Mouse (Mus musculus) CH12.LX (cell line): ENCODE data around the gene Cadm2. TPM values are rescaled to one million over a fixed set of nuclear protein-coding genes. Genes with fewer than 3 reads are reported as not detected.

ENCODE experiments used
- DNase-seq: peaks from one replicate; pipeline ENCODE4 v3.0.0-alpha.2; 2013; ENCODE audit errors: extremely low read depth
- H3K27ac ChIP-seq: 2 replicates; pipeline ENCODE4 v1.5.1; 2012; ENCODE audit warnings: low read depth, mild to moderate bottlenecking, control low read depth, moderate library complexity; ENCODE audit not compliant: insufficient read depth
- H3K27me3 ChIP-seq: replicated peaks from 2 replicates; pipeline ENCODE3; 2012; ENCODE audit warnings: inconsistent platforms
- H3K36me3 ChIP-seq, 2 experiments: replicated peaks in 1 of 2; 2 replicates each; pipeline versions ENCODE3 to v1.6.1; 2012; ENCODE audit warnings: inconsistent platforms in 1 of 2, low read length in 1 of 2, mild to moderate bottlenecking in 1 of 2, mixed read lengths in 1 of 2, moderate library complexity in 1 of 2; ENCODE audit not compliant: control insufficient read depth in 1 of 2, insufficient read depth in 1 of 2
- H3K4me1 ChIP-seq, 2 experiments: 2 replicates each; pipeline ENCODE4 v1.6.1; 2012; ENCODE audit warnings: inconsistent platforms in 1 of 2, moderate library complexity in 1 of 2; ENCODE audit not compliant: insufficient read depth in 2 of 2, control insufficient read depth in 1 of 2
- H3K4me2 ChIP-seq: 2 replicates; pipeline ENCODE4 v1.6.1; 2012; ENCODE audit warnings: low read depth, mild to moderate bottlenecking, control low read depth; ENCODE audit not compliant: poor library complexity, insufficient read depth, severe bottlenecking
- H3K4me3 ChIP-seq, 3 experiments: fragments of 150-350 bp in 1 of 3; sonication (generic) in 1 of 3; replicated peaks in 1 of 3; 2 replicates each; pipeline versions ENCODE3 to v1.5.1; 2011 to 2012; ENCODE audit warnings: low read depth in 2 of 3, low read length in 2 of 3, mild to moderate bottlenecking in 2 of 3, moderate library complexity in 2 of 3, control low read depth in 1 of 3, improper control_type of control experiment in 1 of 3, inconsistent platforms in 1 of 3, mixed read lengths in 1 of 3; ENCODE audit not compliant: poor library complexity in 1 of 3
- H3K79me2 ChIP-seq: replicated peaks from 2 replicates; pipeline ENCODE4 v1.6.1; 2012; ENCODE audit warnings: mild to moderate bottlenecking, moderate library complexity; ENCODE audit not compliant: control insufficient read depth, poor library complexity, insufficient read depth, severe bottlenecking; ENCODE audit errors: extremely low read depth
- H3K9ac ChIP-seq: 2 replicates; pipeline ENCODE4 v1.6.1; 2012; ENCODE audit warnings: low read depth, mild to moderate bottlenecking, control low read depth, moderate library complexity; ENCODE audit not compliant: insufficient read depth
- H3K9me3 ChIP-seq: replicated peaks from 2 replicates; pipeline ENCODE3; 2012; ENCODE audit warnings: low read length, inconsistent platforms, mixed read lengths
- CHD1 ChIP-seq: IDR thresholded peaks from 2 replicates; pipeline ENCODE4 v1.6.1; 2012; ENCODE audit warnings: low read depth, low read length, improper control_type of control experiment, inconsistent platforms
- CHD2 ChIP-seq: IDR thresholded peaks from 2 replicates; pipeline ENCODE4 v1.6.1; 2011; ENCODE audit warnings: low read length, improper control_type of control experiment
- E2F4 ChIP-seq: IDR thresholded peaks from 2 replicates; pipeline ENCODE4 v1.6.1; 2011; ENCODE audit warnings: low read depth, low read length, improper control_type of control experiment; ENCODE audit not compliant: insufficient replicate concordance
- ELF1 ChIP-seq: IDR thresholded peaks from 2 replicates; pipeline ENCODE4 v1.6.1; 2014; ENCODE audit warnings: low read depth, mild to moderate bottlenecking, inconsistent platforms, low read length, improper control_type of control experiment
- ETS1 ChIP-seq: conservative IDR thresholded peaks from 2 replicates; pipeline ENCODE4 v1.6.1; 2012; ENCODE audit warnings: low read depth, mild to moderate bottlenecking, inconsistent platforms, low read length, improper control_type of control experiment, moderate library complexity
- GABPA ChIP-seq: IDR thresholded peaks from 2 replicates; pipeline ENCODE4 v1.6.1; 2012; ENCODE audit warnings: low read depth, low read length, improper control_type of control experiment, inconsistent platforms; ENCODE audit not compliant: insufficient replicate concordance
- IRF4 ChIP-seq: IDR thresholded peaks from 2 replicates; pipeline ENCODE4 v1.6.1; 2014; ENCODE audit warnings: low read depth, mild to moderate bottlenecking, inconsistent platforms, low read length, improper control_type of control experiment
- JUN ChIP-seq: IDR thresholded peaks from 2 replicates; pipeline ENCODE4 v1.6.1; 2011; ENCODE audit warnings: low read depth, mild to moderate bottlenecking, low read length, improper control_type of control experiment, moderate library complexity; ENCODE audit not compliant: insufficient read depth
- JUND ChIP-seq: conservative IDR thresholded peaks from 2 replicates; pipeline ENCODE4 v1.6.1; 2011; ENCODE audit warnings: low read depth, low read length, improper control_type of control experiment
- KAT2A ChIP-seq: IDR thresholded peaks from 2 replicates; pipeline ENCODE4 v1.6.1; 2012; ENCODE audit warnings: low read length, improper control_type of control experiment, inconsistent platforms; ENCODE audit not compliant: insufficient replicate concordance
- MAFK ChIP-seq: IDR thresholded peaks from 2 replicates; pipeline ENCODE4 v1.6.1; 2011; ENCODE audit warnings: low read length, improper control_type of control experiment; ENCODE audit not compliant: insufficient replicate concordance
- MAX ChIP-seq: IDR thresholded peaks from 2 replicates; pipeline ENCODE4 v1.6.1; 2011; ENCODE audit warnings: low read length, improper control_type of control experiment
- MYC ChIP-seq: IDR thresholded peaks from 2 replicates; pipeline ENCODE4 v1.6.1; 2011; ENCODE audit warnings: low read depth, mild to moderate bottlenecking, improper control_type of control experiment, low read length
- PAX5 ChIP-seq: IDR thresholded peaks from 2 replicates; pipeline ENCODE4 v1.6.1; 2012; ENCODE audit warnings: low read length, inconsistent platforms, mixed read lengths
- RCOR1 ChIP-seq: conservative IDR thresholded peaks from 2 replicates; pipeline ENCODE4 v1.6.1; 2012; ENCODE audit warnings: low read depth, mild to moderate bottlenecking, inconsistent platforms, low read length, improper control_type of control experiment
- TBP ChIP-seq: conservative IDR thresholded peaks from 2 replicates; pipeline ENCODE4 v1.6.1; 2011; ENCODE audit warnings: low read depth, low read length, improper control_type of control experiment
- UBTF ChIP-seq: IDR thresholded peaks from 2 replicates; pipeline ENCODE4 v1.6.1; 2012; ENCODE audit warnings: low read depth, mild to moderate bottlenecking, inconsistent platforms, low read length, improper control_type of control experiment, moderate library complexity
- ZC3H11A ChIP-seq: IDR thresholded peaks from 2 replicates; pipeline ENCODE4 v1.6.1; 2012; ENCODE audit warnings: low read depth, mild to moderate bottlenecking, inconsistent platforms, low read length, improper control_type of control experiment
- ZKSCAN1 ChIP-seq: IDR thresholded peaks from 2 replicates; pipeline ENCODE4 v1.6.1; 2012; ENCODE audit warnings: low read depth, inconsistent platforms, low read length, improper control_type of control experiment, borderline replicate concordance
- ZMIZ1 ChIP-seq: IDR thresholded peaks from 2 replicates; pipeline ENCODE4 v1.6.1; 2012; ENCODE audit warnings: low read depth, mild to moderate bottlenecking, inconsistent platforms, low read length, improper control_type of control experiment
- dilution Hi-C: fragments of 300-500 bp; cut with MboI; formaldehyde crosslinking; loops from 2 replicates; pipeline ENCODE4 v1.14.3; 2020; ENCODE audit warnings: low sequenced_read_pairs; ENCODE audit not compliant: extremely low pct_unique_long_range_greater_than_20kb, extremely low pct_ligation_motif_present
- in situ Hi-C: fragments of 300-500 bp; cut with MboI; formaldehyde crosslinking; loops from 3 replicates; pipeline ENCODE4 v1.14.3; 2019; ENCODE audit warnings: low sequenced_read_pairs, low pct_ligation_motif_present, low pct_unique_long_range_greater_than_20kb, mixed read lengths
- polyA plus RNA-seq: library from polyadenylated mRNA; unstranded; fragments of >175 nt; gene quantifications from 2 replicates; pipeline ENCODE4 v1.2.1, GENCODE M21; 2012; ENCODE audit warnings: low read depth; ENCODE audit not compliant: insufficient read length
- total RNA-seq, 2 experiments: library from RNA; depleted of rRNA; stranded (reverse); fragments of 300-350 nt in 1 of 2; fragments of >200 nt in 1 of 2; gene quantifications; 2 replicates each; pipeline ENCODE4 v1.2.3; 2012 to 2014

Cadm2 gene
- total and polyA plus RNA-seq, 3 experiments = not detected

DNA sequence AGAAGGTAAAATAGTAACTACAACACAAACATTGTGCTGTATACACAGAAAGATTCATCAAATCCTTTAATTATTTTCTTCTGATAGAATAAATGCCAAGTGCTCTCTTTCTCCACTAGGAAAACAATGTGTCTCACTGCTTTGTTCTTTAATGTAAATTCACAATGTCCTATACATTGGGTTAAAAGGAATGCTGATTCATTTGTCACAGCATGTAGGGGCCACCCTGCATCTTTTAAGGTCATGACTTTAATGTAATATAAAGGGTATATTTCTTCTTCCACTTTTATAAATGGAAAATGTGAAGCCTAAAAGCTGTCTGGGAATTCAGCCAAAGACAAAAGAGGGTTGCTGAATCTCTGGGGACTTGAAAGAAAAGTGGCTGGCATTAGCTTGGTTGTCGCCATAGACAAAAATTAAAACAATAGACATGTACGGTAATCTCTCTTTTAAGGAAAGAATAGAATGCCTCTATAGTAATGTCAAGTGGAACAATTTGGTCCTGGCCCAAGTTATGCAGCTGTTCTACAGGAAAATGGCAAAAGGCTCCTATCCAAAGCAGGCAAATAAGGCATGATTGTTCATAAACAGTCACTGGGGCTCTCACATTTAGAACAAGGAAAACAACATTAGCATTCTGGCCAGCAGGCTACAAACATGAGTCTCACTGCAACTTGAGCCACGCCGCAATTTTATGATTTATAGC lies 851.9 kb downstream of the Cadm2 start:
- dilution Hi-C loops = no loop called here
- Histone ChIP-seq H3K4me2 (no peak overlapping the region), H3K9ac (no peak overlapping the region), H3K27ac (no peak overlapping the region), H3K36me3 (no peaks in the 10 kb centered on the region), H3K79me2 (no peaks in the 10 kb centered on the region), H3K4me3 (no peak overlapping the region), H3K4me1 (no peaks in the 10 kb centered on the region), H3K27me3 (no peaks in the 10 kb centered on the region), H3K9me3 (peaks cover 52% of the 10 kb centered on the region)
- DNase-seq = no peak
- in situ Hi-C loops = no loop called here
- TF ChIP-seq CHD1 (no peak), CHD2 (no peak), MAX (no peak), ELF1 (no peak), JUND (no peak), JUN (no peak), E2F4 (no peak), GABPA (no peak), UBTF (no peak), ZKSCAN1 (no peak), MAFK (no peak), PAX5 (no peak), KAT2A (no peak), ZMIZ1 (no peak), IRF4 (no peak), MYC (no peak), RCOR1 (no peak), TBP (no peak), ETS1 (no peak), ZC3H11A (no peak)
